Mouse (Mus musculus): ENCODE data around the gene Galnt10.

Galnt10 gene

GRCm38 (mm10) chr11:57684891-57685290 is 39.6 kb downstream of the Galnt10 start:
- in situ Hi-C loops (cut with MboI; ENCODE audit: unreplicated experiment in 2 of 2) = no loop called here

DNA sequence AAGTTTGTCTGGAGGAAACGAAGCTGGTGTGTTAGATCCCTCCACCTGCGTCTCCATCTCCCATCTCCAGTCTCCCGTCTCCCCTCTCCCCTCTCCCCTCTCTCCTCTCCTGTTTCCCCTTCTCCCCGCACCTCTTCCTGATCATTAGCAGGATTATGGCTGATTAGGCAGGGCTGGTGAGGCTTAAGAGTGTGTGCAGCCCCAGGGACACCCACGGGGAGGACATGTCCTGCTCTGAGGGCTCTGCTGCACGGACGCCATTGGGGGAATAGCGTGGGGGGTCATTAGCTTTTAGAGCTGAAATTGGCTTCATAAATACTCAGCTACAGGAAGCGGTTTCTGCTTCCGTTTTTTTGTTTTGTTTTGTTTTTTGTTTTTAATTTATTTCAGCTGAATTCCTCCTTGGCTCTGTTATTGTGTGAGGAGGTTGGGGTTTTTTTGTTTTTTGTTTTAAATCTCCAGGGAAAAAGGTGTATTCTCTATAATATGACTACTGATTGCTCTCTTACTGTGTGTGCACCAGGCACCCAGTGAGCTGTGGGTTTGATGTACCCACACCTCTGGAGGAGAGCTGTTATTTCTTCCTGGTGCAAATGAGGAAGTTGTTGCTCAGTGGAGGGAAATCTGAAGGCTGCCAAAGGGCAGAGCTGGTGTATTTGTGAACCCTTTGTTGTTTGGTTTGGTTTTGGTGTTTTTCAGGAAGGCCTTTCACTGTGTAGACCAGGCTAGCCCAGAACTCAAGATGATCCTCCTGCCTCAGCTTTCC is 40.6 kb downstream of the Galnt10 start:
- in situ Hi-C loops (cut with MboI; ENCODE audit: unreplicated experiment in 2 of 2) = no loop called here

DNA sequence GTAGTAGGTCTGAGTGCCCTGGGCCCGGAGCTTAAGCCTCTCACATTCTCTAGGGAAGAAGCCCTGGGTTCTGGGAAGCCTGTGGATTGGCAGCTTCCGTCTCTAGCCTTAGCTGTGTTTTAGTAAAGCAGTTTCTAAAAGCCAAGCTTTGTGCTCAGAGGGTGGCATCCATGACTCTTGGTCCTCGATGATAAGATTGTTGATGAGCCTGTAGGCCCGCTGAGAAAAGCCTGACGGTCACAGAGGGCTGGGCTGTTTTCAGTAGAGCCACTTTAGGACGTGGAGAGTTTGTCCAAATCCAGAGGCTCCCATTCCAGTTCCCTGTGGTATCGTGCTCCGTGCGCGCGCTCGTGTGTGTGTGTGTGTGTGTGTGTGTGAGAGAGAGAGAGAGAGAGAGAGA is 41.6 kb downstream of the Galnt10 start:
- in situ Hi-C loops (cut with MboI; ENCODE audit: unreplicated experiment in 2 of 2) = no loop called here

- in situ Hi-C loops (cut with MboI; ENCODE audit: unreplicated experiment in 2 of 2) = no loop called here
Measured at GRCm38 (mm10) chr11:57687258-57687657, 42.0 kb downstream of the Galnt10 start.

DNA sequence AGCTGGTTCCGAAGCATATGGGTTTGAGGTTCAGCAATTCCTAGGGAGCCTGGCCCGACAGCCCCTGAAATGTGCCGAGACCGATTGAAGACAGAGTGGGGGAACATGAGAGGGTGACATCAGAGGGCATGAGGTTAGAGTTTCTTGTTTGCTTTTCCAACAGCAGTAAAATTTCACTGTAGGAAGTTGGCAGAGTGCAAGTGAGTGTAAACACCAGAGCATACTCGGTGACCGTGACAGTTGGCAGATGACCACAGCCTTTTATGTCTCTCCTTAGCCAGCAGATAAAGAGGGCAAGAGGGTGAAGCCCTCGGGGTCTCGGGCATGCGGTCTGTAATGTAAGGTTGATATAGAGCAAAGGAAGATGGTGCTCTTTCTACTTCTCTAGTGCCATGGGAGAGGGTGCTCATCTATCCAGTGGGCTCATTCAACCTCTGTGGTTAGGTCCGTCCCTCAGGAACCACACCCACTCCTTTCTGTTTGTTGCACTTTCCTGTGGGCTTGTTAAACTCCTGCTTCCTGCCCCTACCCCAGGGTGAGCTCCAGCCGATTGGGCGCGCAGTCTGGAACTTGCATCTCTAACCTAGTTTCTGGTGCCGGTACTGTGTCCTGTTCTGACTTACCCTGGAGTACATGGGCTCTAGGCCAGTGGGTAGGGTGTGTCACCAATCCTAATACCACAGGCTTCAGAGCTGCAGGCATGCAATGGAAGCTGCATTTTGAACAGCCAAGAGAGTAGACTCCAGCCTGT is 43.1 kb downstream of the Galnt10 start:
- in situ Hi-C loops (cut with MboI; ENCODE audit: unreplicated experiment in 2 of 2) = no loop called here

DNA sequence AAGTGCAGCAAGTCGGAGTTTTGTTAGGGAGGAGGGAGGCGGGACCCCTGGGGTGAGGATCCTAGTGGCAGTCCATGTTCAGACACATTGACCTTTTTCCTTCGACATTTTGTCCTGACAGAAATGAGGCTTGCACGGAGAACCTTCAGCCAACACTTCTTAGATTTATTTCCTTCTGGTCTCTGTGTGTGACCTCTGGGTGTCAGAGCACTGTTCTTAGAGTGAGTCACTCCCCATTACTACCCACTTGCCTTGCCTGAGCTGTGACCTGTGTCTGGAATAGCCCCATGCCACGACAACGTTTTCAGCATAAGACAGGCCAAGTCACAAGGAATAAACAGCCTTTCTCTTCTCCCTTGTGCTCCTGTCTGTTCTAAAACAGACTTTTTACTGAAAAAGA is 44.6 kb downstream of the Galnt10 start:
- in situ Hi-C loops (cut with MboI; ENCODE audit: unreplicated experiment in 2 of 2) = no loop called here

GRCm38 (mm10) chr11:57690836-57691235 is 45.6 kb downstream of the Galnt10 start:
- in situ Hi-C loops (cut with MboI; ENCODE audit: unreplicated experiment in 2 of 2) = no loop called here

- in situ Hi-C loops (cut with MboI; ENCODE audit: unreplicated experiment in 2 of 2) = no loop called here
Measured at GRCm38 (mm10) chr11:57691939-57692338, 46.7 kb downstream of the Galnt10 start.

DNA sequence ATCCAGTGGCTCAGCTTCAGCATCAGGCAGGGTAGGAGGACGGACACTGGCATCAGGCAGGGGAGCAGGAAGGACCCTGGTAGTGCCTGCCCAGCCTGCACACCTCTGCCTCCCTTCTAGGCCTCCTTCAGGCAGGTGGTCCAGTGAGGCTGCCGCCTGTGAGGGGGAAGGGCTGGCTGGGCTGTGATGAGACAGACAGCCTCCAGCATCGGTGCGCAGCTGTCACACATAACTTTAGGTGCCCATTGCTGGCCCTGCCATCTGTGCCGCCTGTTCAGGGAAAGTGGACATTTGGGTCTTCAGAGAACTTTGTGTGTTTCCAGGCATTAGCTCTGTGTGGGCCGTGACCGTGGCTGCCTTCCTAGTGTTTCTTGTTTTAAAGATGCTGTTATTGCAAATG is 47.5 kb downstream of the Galnt10 start:
- in situ Hi-C loops (cut with MboI; ENCODE audit: unreplicated experiment in 2 of 2) = no loop called here

DNA sequence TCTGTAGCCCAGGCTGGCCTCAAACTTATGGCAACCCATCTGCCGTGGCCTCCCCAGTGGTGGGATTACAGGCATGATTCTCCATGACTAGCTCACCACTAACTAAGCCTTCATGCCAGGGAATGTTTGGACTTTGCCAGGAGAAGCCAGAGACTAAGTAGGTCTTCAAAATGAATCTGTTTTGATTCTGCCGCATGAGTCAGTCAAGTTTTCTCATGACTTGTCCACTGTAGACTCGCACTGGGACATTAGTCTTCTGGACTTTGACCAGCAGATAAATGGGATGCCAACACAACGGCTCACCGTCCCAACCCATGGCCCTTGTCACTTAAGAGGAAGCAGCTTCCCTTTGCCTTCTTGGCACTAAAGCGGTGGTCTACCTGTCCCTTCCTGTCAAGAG is 49.2 kb downstream of the Galnt10 start:
- in situ Hi-C loops (cut with MboI; ENCODE audit: unreplicated experiment in 2 of 2) = no loop called here

- in situ Hi-C loops (cut with MboI; ENCODE audit: unreplicated experiment in 2 of 2) = no loop called here
Measured at GRCm38 (mm10) chr11:57696207-57696676, 51.0 kb downstream of the Galnt10 start.

DNA sequence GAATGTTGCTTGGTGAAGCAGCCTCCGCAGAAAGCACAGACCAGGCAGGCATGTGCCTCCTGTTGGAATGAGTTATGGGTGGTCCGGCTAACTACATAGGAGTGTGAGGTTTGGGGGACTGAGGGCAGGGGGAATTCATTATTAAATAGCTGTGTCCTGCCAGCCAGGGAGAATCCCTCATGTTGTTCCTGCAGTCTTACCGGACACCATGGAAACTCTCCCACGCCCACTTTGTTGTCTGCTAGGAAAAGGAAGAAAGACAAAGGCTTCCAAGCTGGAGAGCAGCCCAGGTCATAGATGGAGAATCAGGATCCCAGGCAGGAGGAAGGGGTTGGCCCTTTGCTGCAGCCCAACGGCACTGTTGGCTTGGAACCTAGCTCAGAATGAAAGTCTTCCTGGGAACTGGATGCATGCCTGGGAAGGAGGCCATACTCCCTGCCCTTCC is 51.6 kb downstream of the Galnt10 start:
- in situ Hi-C loops (cut with MboI; ENCODE audit: unreplicated experiment in 2 of 2) = no loop called here

GRCm38 (mm10) chr11:57700114-57700513 is 54.9 kb downstream of the Galnt10 start:
- in situ Hi-C loops (cut with MboI; ENCODE audit: unreplicated experiment in 2 of 2) = no loop called here

- in situ Hi-C loops (cut with MboI; ENCODE audit: unreplicated experiment in 2 of 2) = no loop called here
Measured at GRCm38 (mm10) chr11:57701193-57701925, 56.1 kb downstream of the Galnt10 start.

DNA sequence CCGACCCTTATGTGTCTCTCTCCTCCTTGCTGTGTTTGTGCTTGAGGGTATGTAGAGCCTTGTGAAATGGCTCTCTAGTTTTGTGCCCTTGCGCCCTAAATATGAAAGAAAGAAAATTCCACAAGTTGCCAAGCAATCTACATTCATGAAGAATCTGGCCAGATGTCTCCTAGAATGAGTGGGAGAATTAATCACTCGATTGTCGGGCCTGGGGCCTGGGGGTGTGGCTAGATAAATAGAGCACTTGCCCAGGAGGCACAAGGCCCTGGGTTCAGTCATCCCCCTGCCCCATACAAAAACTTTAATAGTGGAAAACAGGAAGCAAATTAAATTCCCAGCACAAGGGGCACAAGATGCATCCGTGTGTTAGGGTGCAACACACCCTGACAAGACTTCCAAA is 56.7 kb downstream of the Galnt10 start:
- in situ Hi-C loops (cut with MboI; ENCODE audit: unreplicated experiment in 2 of 2) = no loop called here

DNA sequence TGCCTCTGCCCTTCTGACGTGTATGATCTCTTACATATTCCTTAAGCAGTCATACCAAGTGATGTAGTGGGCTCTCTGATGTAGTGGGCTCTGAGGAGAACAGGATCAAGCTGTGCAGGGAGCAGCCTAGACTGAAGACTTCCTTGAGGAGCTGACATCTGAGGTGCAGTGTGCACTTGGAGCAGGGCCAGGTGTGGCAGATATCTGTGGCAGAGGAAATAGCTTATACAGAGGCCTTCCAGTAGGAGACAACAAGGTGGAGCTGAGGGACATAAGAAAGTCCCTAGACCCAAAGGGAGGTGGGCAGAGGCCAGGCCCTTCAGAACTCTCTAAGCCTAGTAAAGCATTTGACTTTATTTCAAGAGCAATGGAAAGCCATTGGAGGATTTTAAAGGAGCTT is 61.4 kb downstream of the Galnt10 start:
- in situ Hi-C loops (cut with MboI; ENCODE audit: unreplicated experiment in 2 of 2) = no loop called here

- in situ Hi-C loops (cut with MboI; ENCODE audit: unreplicated experiment in 2 of 2) = no loop called here
Measured at GRCm38 (mm10) chr11:57707114-57707798, 62.0 kb downstream of the Galnt10 start.

DNA sequence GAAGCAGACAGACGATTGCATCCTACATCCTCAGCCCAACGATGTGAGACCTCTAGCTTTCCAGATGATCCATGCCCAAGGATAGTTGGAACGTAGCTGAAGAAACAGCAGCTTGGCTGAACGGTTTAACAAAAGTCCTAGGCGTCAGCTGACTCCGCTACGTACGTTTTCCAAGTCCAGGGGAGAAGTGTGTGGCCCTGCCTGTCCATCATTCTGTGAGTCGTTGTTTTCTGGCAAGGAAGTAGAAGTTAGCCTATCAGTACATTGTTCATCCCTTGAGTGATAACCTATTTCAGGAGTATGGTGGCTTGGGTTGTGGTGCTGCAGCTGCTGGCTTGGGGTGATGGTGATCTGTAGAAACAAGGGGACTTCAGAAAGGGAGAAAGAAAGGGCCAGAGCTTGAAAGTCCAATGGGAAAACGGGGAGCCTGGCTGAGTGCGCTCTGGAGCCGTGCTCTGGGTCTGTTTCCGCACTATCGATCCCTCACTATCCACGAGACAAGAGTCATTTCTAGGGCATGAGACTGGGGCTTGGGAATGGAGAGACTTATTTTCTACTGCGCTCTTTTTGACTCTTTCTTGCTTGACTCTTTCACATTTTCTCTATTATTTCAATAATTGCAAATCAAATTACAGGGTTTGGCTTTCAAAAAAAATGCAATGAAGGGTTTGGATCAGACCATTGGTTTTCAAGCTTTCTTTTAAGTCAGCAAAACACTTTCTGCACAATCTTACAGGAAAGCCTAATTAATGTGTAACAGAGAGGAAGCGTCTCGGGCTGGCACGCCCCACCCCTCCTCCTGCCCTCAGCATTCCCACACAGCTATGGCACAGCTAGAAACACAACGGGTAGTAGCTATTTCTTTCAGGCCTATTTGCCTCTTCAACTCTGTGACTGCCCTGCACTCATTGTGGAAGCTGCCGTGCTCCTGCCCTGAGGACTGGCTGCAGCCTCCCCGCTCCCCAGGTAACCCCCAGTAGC is 63.2 kb downstream of the Galnt10 start:
- in situ Hi-C loops (cut with MboI; ENCODE audit: unreplicated experiment in 2 of 2) = no loop called here

GRCm38 (mm10) chr11:57713960-57714359 is 68.7 kb downstream of the Galnt10 start:
- in situ Hi-C loops (cut with MboI; ENCODE audit: unreplicated experiment in 2 of 2) = no loop called here

Data from v-Abl transformed pro-B cells (cell line).